Mouse (Mus musculus) hindbrain, embryonic 14.5 days (tissue): ENCODE measurements around the gene Stradb. TPM values are rescaled to one million over a fixed set of nuclear protein-coding genes. Genes with fewer than 3 reads are reported as not detected.

ENCODE experiments used
- ATAC-seq: fragments of 200-750 bp; cut with Nextera tagmentation; 2 replicates; pipeline ENCODE4 v1.8.0; 2017; ENCODE audit warnings: moderate number of reproducible peaks, mild to moderate bottlenecking, moderate TSS enrichment, moderate library complexity; ENCODE audit not compliant: low FRiP score
- DNase-seq: peaks from one replicate; pipeline ENCODE4 v3.0.0-alpha.2; 2015; ENCODE audit warnings: low spot score
- H3K27ac ChIP-seq: fragments of 300-500 bp; sonication (generic); 2 replicates; pipeline ENCODE4 v1.5.1; 2014; ENCODE audit warnings: mild to moderate bottlenecking, moderate library complexity
- H3K27me3 ChIP-seq: fragments of 300-500 bp; sonication (generic); 2 replicates; pipeline ENCODE4 v1.6.1; 2014; ENCODE audit warnings: mild to moderate bottlenecking, low read length, mixed read lengths; ENCODE audit not compliant: control insufficient read depth, insufficient read depth
- H3K36me3 ChIP-seq: fragments of 300-500 bp; sonication (generic); replicated peaks from 2 replicates; pipeline ENCODE4 v1.6.1; 2014; ENCODE audit not compliant: control insufficient read depth, insufficient read depth
- H3K4me1 ChIP-seq: fragments of 300-500 bp; sonication (generic); replicated peaks from 2 replicates; pipeline ENCODE4 v1.6.1; 2014; ENCODE audit warnings: antibody characterized with exemption, low read length, mixed read lengths; ENCODE audit not compliant: control insufficient read depth, insufficient read depth
- H3K4me2 ChIP-seq: fragments of 300-500 bp; sonication (generic); replicated peaks from 2 replicates; pipeline ENCODE4 v1.6.1; 2014; ENCODE audit warnings: mild to moderate bottlenecking, moderate library complexity
- H3K4me3 ChIP-seq: fragments of 300-500 bp; sonication (generic); replicated peaks from 2 replicates; pipeline ENCODE4 v1.5.1; 2014; ENCODE audit warnings: mild to moderate bottlenecking, low read length
- H3K9ac ChIP-seq: fragments of 300-500 bp; sonication (generic); 2 replicates; pipeline ENCODE4 v1.6.1; 2014
- H3K9me3 ChIP-seq: fragments of 300-500 bp; sonication (generic); 2 replicates; pipeline ENCODE4 v1.6.1; 2016; ENCODE audit warnings: low read length; ENCODE audit not compliant: control insufficient read depth
- WGBS: fragments of 180-500 bp; shearing (Covaris S2); extraction: QIAGEN DNeasy Blood & Tissue Kit; methylation state at CpG from one replicate; pipeline ENCODE4 v1.1.7; 2014; 5-methylcytosine and 5-hydroxymethylcytosine counted together
- polyA plus RNA-seq: library from polyadenylated mRNA; unstranded; fragments of >200 nt; fragmentation: Nextera tagmentation; extraction: Ambion mirVana; gene quantifications from 2 replicates; pipeline ENCODE4 v1.2.1, GENCODE M21; 2014

Gene Stradb
- polyA plus RNA-seq, 1 experiment from 2014 or later: 103 TPM

DNA sequence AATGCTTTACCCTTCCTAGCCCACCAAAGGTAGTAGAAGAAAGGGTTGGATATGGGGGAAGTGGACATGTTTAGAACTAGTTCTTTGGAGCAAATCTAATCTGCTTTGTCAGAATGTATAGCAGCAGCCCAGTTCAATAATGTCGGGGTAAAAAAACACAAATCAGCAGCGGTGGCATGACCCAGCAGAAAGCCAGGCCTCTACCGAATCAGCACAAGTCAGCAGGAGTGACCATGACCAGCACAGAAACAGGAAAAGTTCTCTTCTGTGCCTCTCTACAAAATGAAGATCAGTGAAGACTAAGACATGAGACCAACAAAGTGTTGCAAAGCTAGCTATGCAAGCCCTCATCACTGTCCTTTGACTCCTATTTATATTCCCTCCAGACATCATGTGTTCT is 9.0 kb downstream of the Stradb start:
- Histone ChIP-seq H3K9me3 (no peaks in the 10 kb centered on the region), H3K4me3 (no peak overlapping the region), H3K27me3 (no peaks in the 10 kb centered on the region), H3K36me3 (peaks cover 74% of the 10 kb centered on the region), H3K4me2 (no peak overlapping the region), H3K4me1 (no peaks in the 10 kb centered on the region), H3K9ac (no peak overlapping the region), H3K27ac (no peak overlapping the region)
- ATAC-seq (no peak), DNase-seq (no peak)
- WGBS: 86% methylated on average over 3 of the region's 3 CpGs

DNA sequence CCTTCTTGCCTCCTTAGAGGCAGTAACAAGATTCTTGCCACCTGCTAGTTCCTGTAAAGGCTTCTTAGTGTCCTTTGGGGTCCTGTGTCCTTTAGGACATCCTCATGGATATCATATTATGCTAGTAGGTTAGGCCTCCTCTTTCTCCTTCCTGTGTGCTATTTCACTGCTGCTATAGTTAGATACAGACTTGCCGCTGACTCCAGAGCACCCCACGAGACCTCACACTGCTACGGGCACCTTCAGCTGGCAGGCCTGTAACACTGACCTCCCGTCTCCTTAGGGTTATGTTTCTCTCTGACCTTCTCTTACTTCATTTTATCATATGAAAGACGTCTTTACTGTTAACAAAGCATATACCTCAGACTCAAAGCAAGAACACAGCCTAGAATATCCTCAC is 11.3 kb downstream of the Stradb start:
- Histone ChIP-seq H3K36me3 (peaks cover 82% of the 10 kb centered on the region), H3K27me3 (no peaks in the 10 kb centered on the region), H3K9me3 (no peaks in the 10 kb centered on the region), H3K9ac (no peak overlapping the region), H3K4me1 (no peaks in the 10 kb centered on the region), H3K27ac (no peak overlapping the region), H3K4me3 (no peak overlapping the region), H3K4me2 (no peak overlapping the region)
- ATAC-seq (no peak), DNase-seq (no peak)
- WGBS: 86% methylated on average over 5 of the region's 5 CpGs

GRCm38 (mm10) chr1:58993144-58993543 is 19.8 kb downstream of the Stradb start:
- ATAC-seq (no peak), DNase-seq (no peak)
- Histone ChIP-seq H3K27ac (no peak overlapping the region), H3K36me3 (peaks cover 79% of the 10 kb centered on the region), H3K9ac (no peak overlapping the region), H3K9me3 (no peaks in the 10 kb centered on the region), H3K4me2 (no peak overlapping the region), H3K4me3 (no peak overlapping the region), H3K4me1 (no peaks in the 10 kb centered on the region), H3K27me3 (no peaks in the 10 kb centered on the region)
- WGBS: 91% methylated on average over 7 of the region's 7 CpGs

GRCm38 (mm10) chr1:58993723-58994122 is 20.4 kb downstream of the Stradb start:
- Histone ChIP-seq H3K36me3 (peaks cover 73% of the 10 kb centered on the region), H3K4me3 (no peak overlapping the region), H3K9ac (no peak overlapping the region), H3K4me1 (no peaks in the 10 kb centered on the region), H3K27me3 (no peaks in the 10 kb centered on the region), H3K27ac (no peak overlapping the region), H3K9me3 (no peaks in the 10 kb centered on the region), H3K4me2 (no peak overlapping the region)
- 13% methylated on average over 1 of the region's 1 CpGs for WGBS
- DNase-seq (peak; percentile 49), ATAC-seq (no peak)

DNA sequence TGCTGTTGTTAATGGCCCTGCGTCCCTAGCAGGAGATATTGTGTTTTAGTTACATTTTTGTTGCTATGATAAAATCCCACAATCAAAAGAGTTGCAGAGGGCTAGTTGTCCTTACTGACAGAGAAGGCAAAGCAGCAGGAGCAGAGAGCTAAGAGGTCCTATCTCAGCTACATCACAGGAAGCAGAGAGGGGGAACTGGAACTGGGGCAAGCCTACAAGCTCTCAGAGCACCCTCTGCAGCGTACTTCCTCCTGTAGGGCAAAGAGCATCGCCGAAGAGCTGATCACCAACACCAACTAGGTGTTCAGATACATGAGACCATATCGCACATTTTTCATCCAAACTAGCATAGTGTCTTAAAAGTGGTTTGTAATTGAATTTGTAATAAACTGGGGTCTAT is 22.0 kb downstream of the Stradb start:
- 92% methylated on average over 5 of the region's 5 CpGs for WGBS
- ATAC-seq: no peak
- H3K9ac ChIP-seq: no peak overlapping the region

GRCm38 (mm10) chr1:59009250-59009649 is 35.9 kb downstream of the Stradb start:
- Histone ChIP-seq H3K4me2 (no peak overlapping the region), H3K27ac (no peak overlapping the region), H3K9ac (no peak overlapping the region), H3K36me3 (no peaks in the 10 kb centered on the region), H3K9me3 (no peaks in the 10 kb centered on the region), H3K4me1 (no peaks in the 10 kb centered on the region), H3K4me3 (no peak overlapping the region), H3K27me3 (no peaks in the 10 kb centered on the region)
- no peak for ATAC-seq
- DNase-seq: no peak
- WGBS: 48% methylated on average over 4 of the region's 4 CpGs

More for the DNA sequence above, 22.0 kb downstream of the Stradb start:
- no peaks in the 10 kb centered on the region for H3K4me1 ChIP-seq
- no peaks in the 10 kb centered on the region for H3K27me3 ChIP-seq
- peaks cover 57% of the 10 kb centered on the region for H3K36me3 ChIP-seq
- DNase-seq: no peak
- H3K27ac ChIP-seq: no peak overlapping the region
- H3K4me2 ChIP-seq: no peak overlapping the region
- H3K4me3 ChIP-seq: no peak overlapping the region
- H3K9me3 ChIP-seq: no peaks in the 10 kb centered on the region

- H3K9ac ChIP-seq: no peak overlapping the region
- H3K4me3 ChIP-seq: no peak overlapping the region
- H3K27ac ChIP-seq: no peak overlapping the region
- no peaks in the 10 kb centered on the region for H3K27me3 ChIP-seq
- H3K4me2 ChIP-seq: no peak overlapping the region
- H3K36me3 ChIP-seq: no peaks in the 10 kb centered on the region
- H3K4me1 ChIP-seq: no peaks in the 10 kb centered on the region
- ATAC-seq: no peak
- WGBS: 85% methylated on average over 3 of the region's 3 CpGs
- DNase-seq: no peak
- H3K9me3 ChIP-seq: no peaks in the 10 kb centered on the region
These were observed 48.2 kb downstream of the Stradb start for GRCm38 (mm10) chr1:59021556-59021955.

DNA sequence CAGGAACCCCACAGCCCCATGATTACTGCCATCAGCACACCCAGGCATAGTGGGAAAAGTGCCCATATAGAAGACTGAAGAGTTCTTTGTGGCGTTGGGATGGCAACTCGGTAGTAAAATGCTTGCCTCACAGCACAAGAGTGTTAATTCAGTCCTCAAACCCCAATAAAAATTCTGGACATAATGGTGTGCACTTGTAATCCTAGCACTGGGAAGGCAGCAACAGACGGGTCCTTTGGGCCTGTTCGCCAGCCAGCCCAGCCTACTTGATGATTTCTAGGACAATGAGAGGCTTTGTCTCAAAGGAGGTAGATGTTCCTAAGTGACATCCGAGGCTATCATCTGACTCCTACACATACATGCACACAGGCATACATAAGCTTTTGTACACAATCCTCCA is 64.4 kb downstream of the Stradb start:
- no peak overlapping the region for H3K4me3 ChIP-seq
- H3K9ac ChIP-seq: no peak overlapping the region
- no peak for DNase-seq
- no peak overlapping the region for H3K4me2 ChIP-seq
- no peak overlapping the region for H3K27ac ChIP-seq
- H3K9me3 ChIP-seq: no peaks in the 10 kb centered on the region
- no peaks in the 10 kb centered on the region for H3K27me3 ChIP-seq
- no peaks in the 10 kb centered on the region for H3K36me3 ChIP-seq
- 69% methylated on average over 5 of the region's 5 CpGs for WGBS
- no peaks in the 10 kb centered on the region for H3K4me1 ChIP-seq
- no peak for ATAC-seq
